Mouse (Mus musculus) embryonic fibroblast, embryonic 13.5 days (primary cell): ENCODE data around the gene Epb41l2.

Experiments
- CTCF ChIP-seq: IDR thresholded peaks from 2 replicates; pipeline ENCODE4 v1.5.1; 2011; ENCODE audit warnings: mild to moderate bottlenecking, control low read depth, low read length, moderate library complexity, borderline replicate concordance; ENCODE audit not compliant: insufficient read depth
- POLR2A ChIP-seq: IDR thresholded peaks from 2 replicates; pipeline ENCODE4 v1.6.1; 2011; ENCODE audit warnings: low read depth, mild to moderate bottlenecking, control low read depth, low read length, moderate library complexity

DNA sequence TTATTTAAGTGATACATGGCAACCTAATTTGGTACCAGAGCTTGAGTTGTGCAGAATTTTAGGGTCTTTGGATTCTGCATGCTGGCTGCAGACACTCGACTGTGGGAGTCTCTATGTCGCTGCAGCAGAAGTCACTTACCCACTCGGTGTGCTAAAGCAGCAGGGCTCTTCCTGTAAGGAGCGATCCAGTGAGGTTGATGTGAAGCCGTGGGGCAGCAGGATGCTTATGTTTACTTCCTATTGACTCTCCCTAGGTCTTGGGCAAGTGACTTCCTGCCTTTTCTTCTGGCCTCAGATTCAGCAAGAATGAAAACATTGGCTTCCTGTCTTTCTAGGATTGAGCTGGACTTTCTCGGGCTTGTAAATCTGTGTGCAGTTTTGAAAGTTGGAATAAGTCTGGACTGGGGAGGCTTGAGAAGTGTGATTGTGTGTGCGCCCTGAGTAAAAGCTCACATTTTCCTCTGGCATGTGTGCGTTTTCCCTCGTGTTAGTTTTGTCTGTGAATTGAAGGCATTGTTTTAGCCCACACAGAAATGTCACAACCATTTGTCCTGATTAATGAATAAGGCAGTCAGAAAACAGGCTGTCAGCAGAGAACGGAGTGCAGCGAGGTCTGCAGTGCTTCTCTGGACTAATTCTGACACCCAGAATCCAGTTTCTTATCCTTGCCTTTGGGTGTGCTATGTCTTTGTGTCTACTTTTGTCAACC lies 89.9 kb downstream of the Epb41l2 start:
- no peak for TF ChIP-seq POLR2A
- TF ChIP-seq CTCF = no peak
